ENCODE assay signal across 12 mouse cellular contexts in genomic region chr1:19350495-19350894, GRCm38 (mm10).
"Had no signal": no experiment of that assay in that cellular context is flagged by ENCODE, and none has a peak within 500 bp of the region (broad histone marks: within the 10 kb centered on the region; RNA-seq: fewer than 3 reads in every experiment).

No protein-coding gene starts in this region.

- H3K4me2 ChIP-seq: limb, embryonic 13.5 days; midbrain, embryonic 15.5 days; neural tube, embryonic 13.5 days had no signal

- H3K36me3 ChIP-seq: limb, embryonic 13.5 days; midbrain, embryonic 15.5 days; neural tube, embryonic 13.5 days had no signal

- H3K27ac ChIP-seq: limb, embryonic 13.5 days; liver, embryonic 14.5 days; midbrain, embryonic 15.5 days; neural tube, embryonic 13.5 days; stomach, postnatal 0 days had no signal

- H3K9me3 ChIP-seq: limb, embryonic 13.5 days; midbrain, embryonic 15.5 days; neural tube, embryonic 13.5 days had no signal

- DNase-seq: kidney, adult 8-10 months; kidney, postnatal 36 days; layer of hippocampus, adult 9-11 months; layer of hippocampus, postnatal 36 days; lung, adult 18-20 months; thymus, adult 18-20 months; thymus, postnatal 14 days had no signal

- H3K4me3 ChIP-seq: limb, embryonic 13.5 days; midbrain, embryonic 15.5 days; neural tube, embryonic 13.5 days had no signal

- H3K27me3 ChIP-seq: midbrain, embryonic 15.5 days; neural tube, embryonic 13.5 days had no signal

- H3K9ac ChIP-seq: limb, embryonic 13.5 days; liver, embryonic 14.5 days; midbrain, embryonic 15.5 days; neural tube, embryonic 13.5 days had no signal

- ATAC-seq: midbrain, embryonic 15.5 days had no signal

- H3K4me1 ChIP-seq: limb, embryonic 13.5 days; midbrain, embryonic 15.5 days; neural tube, embryonic 13.5 days had no signal
